Mouse (Mus musculus) embryonic fibroblast, embryonic 13.5 days (primary cell): ENCODE measurements around the gene Flnb. TPM values are rescaled to one million over a fixed set of nuclear protein-coding genes. Genes with fewer than 3 reads are reported as not detected.

Experiments used
- H3K27ac ChIP-seq: 2 replicates; pipeline ENCODE4 v1.5.1; 2012; ENCODE audit warnings: low read length, control low read depth, inconsistent platforms; ENCODE audit not compliant: insufficient read depth
- H3K4me1 ChIP-seq: 2 replicates; pipeline ENCODE4 v1.6.1; 2011; ENCODE audit warnings: low read length; ENCODE audit not compliant: control insufficient read depth, insufficient read depth
- H3K4me3 ChIP-seq: 2 replicates; pipeline ENCODE4 v1.5.1; 2011; ENCODE audit warnings: mild to moderate bottlenecking, control low read depth, low read length; ENCODE audit not compliant: insufficient read depth
- CTCF ChIP-seq: IDR thresholded peaks from 2 replicates; pipeline ENCODE4 v1.5.1; 2011; ENCODE audit warnings: mild to moderate bottlenecking, control low read depth, low read length, moderate library complexity, borderline replicate concordance; ENCODE audit not compliant: insufficient read depth
- POLR2A ChIP-seq: IDR thresholded peaks from 2 replicates; pipeline ENCODE4 v1.6.1; 2011; ENCODE audit warnings: low read depth, mild to moderate bottlenecking, control low read depth, low read length, moderate library complexity
- polyA plus RNA-seq: library from polyadenylated mRNA; stranded (reverse); fragments of >200 nt; gene quantifications from 2 replicates; pipeline ENCODE4 v1.2.4, GENCODE M21; 2011; ENCODE audit warnings: low read depth; ENCODE audit not compliant: missing spikeins, insufficient read length

Gene Flnb
- 190 and 401 TPM in 2 replicates for polyA plus RNA-seq

GRCm38 (mm10) chr14:7817770-7818462 lies at the start of gene Flnb:
Gene Flnb (plus strand): TSS chr14:7817957.
- Histone ChIP-seq H3K4me1 (0 out of 2 replicates have a peak, but pooled peaks cover under 1% of the 10 kb centered on the region), H3K4me3 (peak within 1 kb of the TSS; percentile 88), H3K27ac (peak within 1 kb of the TSS; percentile 88)
- TF ChIP-seq CTCF (peak; percentile 96), POLR2A (peak; percentile 98)

DNA sequence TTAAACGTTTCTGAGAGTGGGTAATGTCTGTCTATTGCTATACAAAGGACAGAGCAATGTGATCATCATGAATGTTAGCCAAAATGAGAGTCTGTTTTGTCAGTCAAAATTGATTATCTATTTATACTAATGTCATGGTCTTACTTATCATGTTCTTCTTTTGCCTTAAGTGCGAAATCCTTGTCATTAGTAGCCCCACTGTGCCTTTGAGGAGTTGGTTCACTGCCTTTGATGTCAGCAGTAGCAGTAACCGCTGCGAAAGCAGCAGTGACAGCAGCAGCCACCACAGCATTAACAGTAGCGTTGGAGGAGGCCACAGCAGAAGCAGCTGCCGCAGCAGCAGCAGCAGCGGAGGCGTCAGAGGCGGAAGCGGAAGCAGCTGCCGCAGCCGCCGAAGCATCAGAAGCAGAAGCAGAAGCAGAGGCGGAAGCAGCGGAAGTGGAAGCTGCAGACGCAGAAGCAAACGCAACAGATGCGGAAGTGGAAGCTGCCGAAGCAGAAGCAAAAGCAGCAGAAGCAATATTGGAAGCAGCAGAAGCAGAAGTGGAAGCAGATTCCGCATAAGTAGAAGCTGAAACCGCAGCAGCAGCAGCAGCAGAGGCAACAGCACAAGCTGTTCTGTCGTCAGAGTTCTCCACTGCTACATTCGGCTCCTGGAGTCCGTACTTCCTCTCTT lies 43.9 kb upstream of the Flnb start:
- peak overlapping the region; percentile 53 for H3K4me3 ChIP-seq
- peak; percentile 85 for TF ChIP-seq POLR2A
- TF ChIP-seq CTCF: no peak
- no peaks in the 10 kb centered on the region for H3K4me1 ChIP-seq
- no peak overlapping the region for H3K27ac ChIP-seq

DNA sequence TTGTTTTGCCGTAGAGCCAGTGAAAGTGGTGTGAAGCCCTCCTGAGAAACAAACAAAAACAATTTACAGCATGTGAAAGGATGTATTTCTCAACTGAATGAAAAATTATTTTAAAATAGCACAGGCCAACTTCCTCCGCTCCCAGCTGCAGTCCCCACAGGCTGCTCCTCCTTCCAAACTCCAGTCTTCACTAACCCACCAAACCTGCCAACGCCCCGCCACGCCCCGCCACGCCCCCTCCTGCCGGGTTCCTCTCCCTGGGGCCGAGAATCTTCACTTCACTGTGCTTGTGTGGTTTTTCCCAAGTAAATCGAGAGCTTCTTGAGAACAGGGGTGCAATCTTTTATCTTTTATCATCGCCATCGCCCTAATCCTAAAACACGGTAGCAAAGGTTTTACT lies 31.7 kb upstream of the Flnb start:
- TF ChIP-seq CTCF: no peak
- no peak for TF ChIP-seq POLR2A
- Histone ChIP-seq H3K4me1 (no peaks in the 10 kb centered on the region), H3K27ac (no peak overlapping the region), H3K4me3 (no peak overlapping the region)

DNA sequence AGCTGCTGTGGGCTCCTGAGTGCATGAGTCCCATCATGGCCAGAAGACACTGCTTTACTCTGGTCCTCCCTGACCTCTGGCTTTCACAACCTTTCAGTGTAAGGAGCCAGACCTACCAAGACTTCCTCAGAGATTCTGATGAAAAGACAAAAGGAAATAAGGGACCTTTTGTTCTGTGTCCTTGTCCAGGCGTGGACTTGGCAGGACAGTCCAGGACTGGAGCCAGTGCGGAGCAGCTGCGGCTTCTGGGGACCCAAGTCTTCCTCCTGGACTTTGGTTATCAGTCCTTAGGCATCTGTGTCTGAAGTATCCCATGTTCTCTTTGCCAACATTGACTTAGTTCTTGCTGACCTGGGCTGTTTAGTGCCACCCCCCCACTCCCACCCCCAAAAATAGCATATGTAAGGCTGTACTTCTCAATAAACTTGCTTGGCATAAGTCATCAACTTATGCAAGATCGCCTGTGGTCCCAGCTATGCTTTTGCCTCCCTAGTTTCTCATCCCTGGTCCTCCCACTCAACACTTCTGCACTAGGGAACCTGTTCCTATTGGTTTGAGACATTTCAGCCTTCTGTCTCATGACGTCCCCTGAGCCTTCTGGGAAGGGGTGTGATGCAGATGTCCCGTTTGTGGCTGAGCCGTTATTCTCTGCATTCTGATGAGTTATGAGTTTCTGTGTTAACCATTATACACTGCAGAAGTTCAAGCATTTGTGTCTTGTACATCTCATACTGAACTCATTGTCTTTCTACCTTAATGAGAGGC lies 28.3 kb upstream of the Flnb start:
- Histone ChIP-seq H3K4me3 (no peak overlapping the region), H3K4me1 (no peaks in the 10 kb centered on the region), H3K27ac (no peak overlapping the region)
- no peak for TF ChIP-seq POLR2A
- TF ChIP-seq CTCF: no peak

GRCm38 (mm10) chr14:7791061-7791531 lies 26.7 kb upstream of the Flnb start:
- TF ChIP-seq POLR2A (no peak), CTCF (no peak)
- no peaks in the 10 kb centered on the region for H3K4me1 ChIP-seq
- peak overlapping the region; percentile 22; the same call in 1 of the 2 replicates for H3K4me3 ChIP-seq
- H3K27ac ChIP-seq: no peak overlapping the region

- Histone ChIP-seq H3K4me1 (no peaks in the 10 kb centered on the region), H3K4me3 (peak within 1 kb of the TSS; percentile 22; the same call in 1 of the 2 replicates), H3K27ac (no peak within 1 kb of the TSS)
- TF ChIP-seq POLR2A: no peak
- TF ChIP-seq CTCF: no peak
Observed at GRCm38 (mm10) chr14:7791532-7792159, 26.1 kb upstream of the Flnb start, which contains the start of gene Gm26661. Gene Gm26661 (plus strand): TSS chr14:7791587.

GRCm38 (mm10) chr14:7795961-7796360 lies 21.8 kb upstream of the Flnb start:
- no peaks in the 10 kb centered on the region for H3K4me1 ChIP-seq
- H3K4me3 ChIP-seq: no peak overlapping the region
- H3K27ac ChIP-seq: no peak overlapping the region
- TF ChIP-seq POLR2A: no peak
- no peak for TF ChIP-seq CTCF

GRCm38 (mm10) chr14:7800611-7801010 lies 17.1 kb upstream of the Flnb start:
- Histone ChIP-seq H3K4me3 (no peak overlapping the region), H3K27ac (no peak overlapping the region), H3K4me1 (no peaks in the 10 kb centered on the region)
- TF ChIP-seq POLR2A (no peak), CTCF (no peak)

- no peaks in the 10 kb centered on the region for H3K4me1 ChIP-seq
- no peak overlapping the region for H3K4me3 ChIP-seq
- TF ChIP-seq CTCF: no peak
- no peak for TF ChIP-seq POLR2A
- no peak overlapping the region for H3K27ac ChIP-seq
Observed at GRCm38 (mm10) chr14:7801831-7802230, 15.9 kb upstream of the Flnb start.
